16 mouse cellular contexts compared by ENCODE assay signal in genomic region chr1:75499441-75499840, GRCm38 (mm10). TPM values are rescaled to one million over a fixed set of nuclear protein-coding genes. Genes with fewer than 3 reads are reported as not detected.
DNase-seq lines count a peak whose midpoint lies in the region; ATAC-seq and TF ChIP-seq lines count a peak whose summit lies in the region.
"Had no signal": no experiment of that assay in that cellular context is flagged by ENCODE, and none has a peak within 500 bp of the region (broad histone marks: within the 10 kb centered on the region; RNA-seq: fewer than 3 reads in every experiment).

No protein-coding gene starts in this region.

- no peak for DNase-seq in midbrain, postnatal 0 days (ENCODE audit: low spot score)
- peak; percentile 51 for DNase-seq in NIH3T3 (ENCODE audit: low read depth)
- DNase-seq in spleen, adult 12 weeks (ENCODE audit: low spot score), result no peak
- DNase-seq: cerebellum, adult 11 months; kidney, postnatal 10 days; layer of hippocampus, adult 9-11 months; right cerebral cortex, adult 18-20 months had no signal

- WGBS in intestine, postnatal 0 days, result 75% methylated on average over 7 of the region's 7 CpGs
- WGBS in intestine, embryonic 16.5 days, result 78% methylated on average over 7 of the region's 7 CpGs
- 84% methylated on average over 7 of the region's 7 CpGs for WGBS in midbrain, postnatal 0 days
- 84% methylated on average over 7 of the region's 7 CpGs for WGBS in midbrain, embryonic 16.5 days

- no peak overlapping the region for H3K4me2 ChIP-seq in intestine, postnatal 0 days (replicated peaks; ENCODE audit: low read depth)
- no peak overlapping the region for H3K4me2 ChIP-seq in intestine, embryonic 16.5 days (ENCODE audit: low read depth, low read length)
- no peak overlapping the region for H3K4me2 ChIP-seq in midbrain, postnatal 0 days (ENCODE audit: low read depth, low read length, poor library complexity, severe bottlenecking)
- no peak overlapping the region for H3K4me2 ChIP-seq in midbrain, embryonic 16.5 days (ENCODE audit: low read length)
- H3K4me2 ChIP-seq: lung, embryonic 15.5 days had no signal

- H3K9me3 ChIP-seq in intestine, postnatal 0 days (ENCODE audit: control insufficient read depth), result no peaks in the 10 kb centered on the region
- no peaks in the 10 kb centered on the region for H3K9me3 ChIP-seq in intestine, embryonic 16.5 days (ENCODE audit: control insufficient read depth, low read length)
- H3K9me3 ChIP-seq in midbrain, postnatal 0 days (ENCODE audit: low read length), result no peaks in the 10 kb centered on the region
- no peaks in the 10 kb centered on the region for H3K9me3 ChIP-seq in midbrain, embryonic 16.5 days (replicated peaks; ENCODE audit: control insufficient read depth, low read length, poor library complexity, severe bottlenecking)
- H3K9me3 ChIP-seq: limb, embryonic 10.5 days; lung, embryonic 15.5 days had no signal

- no peaks in the 10 kb centered on the region for H3K4me1 ChIP-seq in intestine, postnatal 0 days (replicated peaks; ENCODE audit: control insufficient read depth, insufficient read depth, low read length)
- peaks cover 16% of the 10 kb centered on the region for H3K4me1 ChIP-seq in intestine, embryonic 16.5 days (ENCODE audit: control insufficient read depth, insufficient read depth, low read length)
- no peaks in the 10 kb centered on the region for H3K4me1 ChIP-seq in midbrain, postnatal 0 days (ENCODE audit: insufficient read depth, low read length)
- H3K4me1 ChIP-seq in midbrain, embryonic 16.5 days (ENCODE audit: control insufficient read depth, insufficient read depth, low read length), result peaks cover 7% of the 10 kb centered on the region

- peak; percentile 71 for TF ChIP-seq CTCF in intestine, postnatal 0 days (IDR thresholded peaks at IDR 0.05; ENCODE audit: low read depth)
- TF ChIP-seq CTCF in midbrain, postnatal 0 days (IDR thresholded peaks at IDR 0.05), result 0 out of 2 replicates have a peak, but pooled peaks have one; percentile 10

- H3K36me3 ChIP-seq in intestine, postnatal 0 days (ENCODE audit: control insufficient read depth, insufficient read depth), result peaks cover 64% of the 10 kb centered on the region
- H3K36me3 ChIP-seq in intestine, embryonic 16.5 days (ENCODE audit: control insufficient read depth, insufficient read depth, low read length), result peaks cover 32% of the 10 kb centered on the region
- peaks cover 31% of the 10 kb centered on the region for H3K36me3 ChIP-seq in midbrain, postnatal 0 days (ENCODE audit: insufficient read depth, low read length)
- H3K36me3 ChIP-seq in midbrain, embryonic 16.5 days (ENCODE audit: control insufficient read depth, insufficient read depth, low read length), result peaks cover 2% of the 10 kb centered on the region

- ATAC-seq in intestine, postnatal 0 days, result no peak
- no peak for ATAC-seq in intestine, embryonic 16.5 days
- no peak for ATAC-seq in midbrain, postnatal 0 days (ENCODE audit: low FRiP score)
- no peak for ATAC-seq in midbrain, embryonic 16.5 days
- no peak for ATAC-seq in erythroblast, adult 5-6 weeks (replicated peaks; ENCODE audit: low FRiP score, poor library complexity, severe bottlenecking)
- ATAC-seq: activated CD4-positive, CD25-positive, alpha-beta regulatory T cell, adult 4 months; hindbrain, embryonic 16.5 days had no signal

- no peak overlapping the region for H3K9ac ChIP-seq in intestine, postnatal 0 days (ENCODE audit: low read depth, low read length)
- H3K9ac ChIP-seq in intestine, embryonic 16.5 days (ENCODE audit: low read depth, low read length), result no peak overlapping the region
- H3K9ac ChIP-seq in midbrain, postnatal 0 days (replicated peaks; ENCODE audit: low read length, poor library complexity, severe bottlenecking), result no peak overlapping the region
- H3K9ac ChIP-seq in midbrain, embryonic 16.5 days (ENCODE audit: low read depth, low read length), result no peak overlapping the region
- H3K9ac ChIP-seq: lung, embryonic 15.5 days had no signal

- no peak overlapping the region for H3K4me3 ChIP-seq in intestine, postnatal 0 days (ENCODE audit: low read depth, low read length)
- H3K4me3 ChIP-seq in intestine, embryonic 16.5 days (ENCODE audit: low read length), result no peak overlapping the region
- H3K4me3 ChIP-seq in midbrain, postnatal 0 days (ENCODE audit: low read depth, low read length), result no peak overlapping the region
- H3K4me3 ChIP-seq in midbrain, embryonic 16.5 days (ENCODE audit: low read depth, low read length), result no peak overlapping the region
- H3K4me3 ChIP-seq: limb, embryonic 10.5 days; lung, embryonic 15.5 days had no signal

- no peaks in the 10 kb centered on the region for H3K27me3 ChIP-seq in intestine, postnatal 0 days (replicated peaks; ENCODE audit: control insufficient read depth, insufficient read depth, low read length)
- H3K27me3 ChIP-seq in intestine, embryonic 16.5 days (replicated peaks; ENCODE audit: control insufficient read depth, insufficient read depth, low read length), result no peaks in the 10 kb centered on the region
- no peaks in the 10 kb centered on the region for H3K27me3 ChIP-seq in midbrain, postnatal 0 days (ENCODE audit: insufficient read depth, low read length)
- no peaks in the 10 kb centered on the region for H3K27me3 ChIP-seq in midbrain, embryonic 16.5 days (ENCODE audit: control insufficient read depth, insufficient read depth, low read depth, low read length)
- H3K27me3 ChIP-seq: lung, embryonic 15.5 days had no signal

- no peak overlapping the region for H3K27ac ChIP-seq in intestine, postnatal 0 days (ENCODE audit: low read depth, low read length)
- H3K27ac ChIP-seq in intestine, embryonic 16.5 days (ENCODE audit: low read length), result no peak overlapping the region
- H3K27ac ChIP-seq in midbrain, postnatal 0 days (ENCODE audit: low read depth, low read length), result no peak overlapping the region
- H3K27ac ChIP-seq in midbrain, embryonic 16.5 days (ENCODE audit: low read length), result no peak overlapping the region
- H3K27ac ChIP-seq: limb, embryonic 10.5 days; lung, embryonic 15.5 days had no signal

RNA-seq across cellular contexts. Expression of gene Obsl1, which starts 6.8 kb away (rescaled TPM):
- polyA plus RNA-seq in intestine, postnatal 0 days (2015; fragmentation: Nextera tagmentation; extraction: Ambion mirVana), result 17.1 and 17.6 TPM in 2 replicates
- 38.7 and 42.7 TPM in 2 replicates for polyA plus RNA-seq in intestine, embryonic 16.5 days (2015; fragmentation: Nextera tagmentation; extraction: Ambion mirVana)
- 40.7 and 45.9 TPM in 2 replicates for total RNA-seq in midbrain, postnatal 0 days (2014; rRNA removed)
- polyA plus RNA-seq in midbrain, postnatal 0 days (2015; fragmentation: Nextera tagmentation; extraction: Ambion mirVana), result 24.2 TPM in 2 replicates
- 23.1 and 24.2 TPM in 2 replicates for polyA plus RNA-seq in midbrain, embryonic 16.5 days (2015; fragmentation: Nextera tagmentation; extraction: Ambion mirVana)
- total RNA-seq in erythroblast, adult 5-6 weeks (2015; ENCODE audit: low replicate concordance), result not detected in 2 replicates
- total RNA-seq in erythroblast, adult 5-6 weeks (2017; ENCODE audit: low replicate concordance), result not detected in 2 replicates
- polyA plus RNA-seq: activated CD4-positive, CD25-positive, alpha-beta regulatory T cell, adult 4 months had no signal

RNA-seq across cellular contexts. Expression of gene Inha, which starts 7.4 kb away (rescaled TPM):
- polyA plus RNA-seq in intestine, postnatal 0 days (2015; fragmentation: Nextera tagmentation; extraction: Ambion mirVana), result 3.2 and 3.3 TPM in 2 replicates
- polyA plus RNA-seq in intestine, embryonic 16.5 days (2015; fragmentation: Nextera tagmentation; extraction: Ambion mirVana), result 6.6 and 7.3 TPM in 2 replicates
- total RNA-seq in midbrain, postnatal 0 days (2014; rRNA removed), result 30.9 and 33.3 TPM in 2 replicates
- polyA plus RNA-seq in midbrain, postnatal 0 days (2015; fragmentation: Nextera tagmentation; extraction: Ambion mirVana), result 22.5 and 23.2 TPM in 2 replicates
- 19.7 and 21.2 TPM in 2 replicates for polyA plus RNA-seq in midbrain, embryonic 16.5 days (2015; fragmentation: Nextera tagmentation; extraction: Ambion mirVana)
- total RNA-seq in erythroblast, adult 5-6 weeks (2015; ENCODE audit: low replicate concordance), result not detected in 2 replicates
- not detected in 2 replicates for total RNA-seq in erythroblast, adult 5-6 weeks (2017; ENCODE audit: low replicate concordance)
- total RNA-seq: MEL had no signal
- polyA plus RNA-seq: activated CD4-positive, CD25-positive, alpha-beta regulatory T cell, adult 4 months had no signal

RNA-seq across cellular contexts. Expression of gene Tmem198, which starts 20.1 kb away (rescaled TPM):
- 1.3 and 1.6 TPM in 2 replicates for polyA plus RNA-seq in intestine, postnatal 0 days (2015; fragmentation: Nextera tagmentation; extraction: Ambion mirVana)
- 1.5 and 1.9 TPM in 2 replicates for polyA plus RNA-seq in intestine, embryonic 16.5 days (2015; fragmentation: Nextera tagmentation; extraction: Ambion mirVana)
- total RNA-seq in midbrain, postnatal 0 days (2014; rRNA removed), result 52.4 and 57.8 TPM in 2 replicates
- 49.4 and 50.4 TPM in 2 replicates for polyA plus RNA-seq in midbrain, postnatal 0 days (2015; fragmentation: Nextera tagmentation; extraction: Ambion mirVana)
- polyA plus RNA-seq in midbrain, embryonic 16.5 days (2015; fragmentation: Nextera tagmentation; extraction: Ambion mirVana), result 52.0 and 56.7 TPM in 2 replicates
- not detected in 2 replicates for total RNA-seq in erythroblast, adult 5-6 weeks (2015; ENCODE audit: low replicate concordance)
- total RNA-seq in erythroblast, adult 5-6 weeks (2017; ENCODE audit: low replicate concordance), result not detected in 2 replicates

RNA-seq across cellular contexts. Expression of gene Chpf, which starts 20.3 kb away (rescaled TPM):
- 21.8 and 22.3 TPM in 2 replicates for polyA plus RNA-seq in intestine, postnatal 0 days (2015; fragmentation: Nextera tagmentation; extraction: Ambion mirVana)
- 25.2 and 28.8 TPM in 2 replicates for polyA plus RNA-seq in intestine, embryonic 16.5 days (2015; fragmentation: Nextera tagmentation; extraction: Ambion mirVana)
- total RNA-seq in midbrain, postnatal 0 days (2014; rRNA removed), result 125 and 132 TPM in 2 replicates
- 60.0 and 60.8 TPM in 2 replicates for polyA plus RNA-seq in midbrain, postnatal 0 days (2015; fragmentation: Nextera tagmentation; extraction: Ambion mirVana)
- polyA plus RNA-seq in midbrain, embryonic 16.5 days (2015; fragmentation: Nextera tagmentation; extraction: Ambion mirVana), result 34.8 and 37.5 TPM in 2 replicates
- total RNA-seq in erythroblast, adult 5-6 weeks (2015; ENCODE audit: low replicate concordance), result 0.42 TPM in 1 of 2 replicates, not detected in the other
- total RNA-seq in erythroblast, adult 5-6 weeks (2017; ENCODE audit: low replicate concordance), result 0.26 and 1.3 TPM in 2 replicates

RNA-seq across cellular contexts. Expression of gene Stk11ip, which starts 21.9 kb away (rescaled TPM):
- polyA plus RNA-seq in intestine, postnatal 0 days (2015; fragmentation: Nextera tagmentation; extraction: Ambion mirVana), result 9.7 and 11.2 TPM in 2 replicates
- polyA plus RNA-seq in intestine, embryonic 16.5 days (2015; fragmentation: Nextera tagmentation; extraction: Ambion mirVana), result 16.6 and 17.8 TPM in 2 replicates
- 28.8 and 32.7 TPM in 2 replicates for total RNA-seq in midbrain, postnatal 0 days (2014; rRNA removed)
- 15.6 and 16.9 TPM in 2 replicates for polyA plus RNA-seq in midbrain, postnatal 0 days (2015; fragmentation: Nextera tagmentation; extraction: Ambion mirVana)
- 23.2 and 25.9 TPM in 2 replicates for polyA plus RNA-seq in midbrain, embryonic 16.5 days (2015; fragmentation: Nextera tagmentation; extraction: Ambion mirVana)
- 10.9 and 14.0 TPM in 2 replicates for total RNA-seq in erythroblast, adult 5-6 weeks (2015; ENCODE audit: low replicate concordance)
- 14.3 and 31.6 TPM in 2 replicates for total RNA-seq in erythroblast, adult 5-6 weeks (2017; ENCODE audit: low replicate concordance)

Comparison
In these comparisons a context has a peak if more than half of its experiments do, and no peak if none do; other contexts are left out.
1. RNA of gene Tmem198, which starts 20.1 kb away (polyA plus RNA-seq): 52.0 to 56.7 TPM in midbrain, embryonic 16.5 days and 49.4 to 50.4 TPM in midbrain, postnatal 0 days; 1.5 to 1.9 TPM in intestine, embryonic 16.5 days and 1.3 to 1.6 TPM in intestine, postnatal 0 days; every median in the first group is over 10 times any median in the second.